Mouse (Mus musculus): ENCODE data around the gene Selenbp2.
"Not testable (repeated sequence)": the region's sequence is repeated elsewhere in the genome, so short reads cannot be mapped to it uniquely, and the experiment has no call there.

DNA sequence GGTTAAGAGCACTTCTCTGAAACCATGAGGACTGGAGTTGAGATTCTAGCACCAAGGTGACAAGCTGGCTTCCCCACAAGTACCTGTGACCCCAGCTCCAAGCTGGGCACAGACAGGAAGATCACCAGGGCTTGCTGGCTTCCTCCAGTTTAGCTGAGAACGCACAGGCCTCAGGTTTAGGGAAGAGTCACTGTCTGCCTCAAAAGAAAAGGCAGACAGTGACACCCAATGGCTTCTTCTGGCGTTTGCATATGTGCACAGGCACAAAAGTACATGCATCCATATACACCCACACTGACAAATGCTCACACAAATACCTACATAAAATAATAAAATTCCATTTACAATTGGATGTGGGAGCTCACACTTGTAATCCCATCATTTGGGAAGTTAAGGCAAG, 30.3 kb downstream of the Selenbp2 start:
- TF ChIP-seq GATA1 (IDR thresholded peaks at IDR 0.05; ENCODE audit: borderline replicate concordance, low read length); FLI1 (IDR thresholded peaks at IDR 0.05; ENCODE audit: low read length): not testable (repeated sequence)

Measured in megakaryocyte, embryonic 14.5 days (primary cell).